Mouse (Mus musculus) MEL (cell line): ENCODE measurements around the gene Slc22a2. TPM values are rescaled to one million over a fixed set of nuclear protein-coding genes. Genes with fewer than 3 reads are reported as not detected.

Experiments used
- DNase-seq: peaks from one replicate; pipeline ENCODE4 v3.0.0; 2011; ENCODE audit warnings: low read depth, low spot score
- H3K27ac ChIP-seq: 2 replicates; pipeline ENCODE4 v1.5.1; 2012; ENCODE audit warnings: low read depth, mild to moderate bottlenecking, control low read depth, low read length, moderate library complexity; ENCODE audit not compliant: control insufficient read depth
- H3K27me3 ChIP-seq, 2 experiments: fragments of 150-350 bp in 1 of 2; sonication (generic) in 1 of 2; 2 replicates each; pipeline ENCODE4 v1.6.1; 2012; ENCODE audit warnings: low read length in 2 of 2, mild to moderate bottlenecking in 2 of 2, improper control_type of control experiment in 1 of 2, moderate library complexity in 1 of 2; ENCODE audit not compliant: insufficient read depth in 2 of 2, control insufficient read depth in 1 of 2
- H3K36me3 ChIP-seq, 2 experiments: 2 replicates each; pipeline ENCODE4 v1.6.1; 2012 to 2014; ENCODE audit warnings: low read length in 2 of 2, improper control_type of control experiment in 1 of 2, inconsistent platforms in 1 of 2, mild to moderate bottlenecking in 1 of 2; ENCODE audit not compliant: insufficient read depth in 2 of 2, control insufficient read depth in 1 of 2
- H3K4me1 ChIP-seq, 2 experiments: fragments of 150-350 bp in 1 of 2; sonication (generic) in 1 of 2; 2 replicates each; pipeline ENCODE4 v1.6.1; 2012; ENCODE audit warnings: low read length in 2 of 2, improper control_type of control experiment in 1 of 2, mild to moderate bottlenecking in 1 of 2; ENCODE audit not compliant: insufficient read depth in 2 of 2, control insufficient read depth in 1 of 2
- H3K4me3 ChIP-seq, 2 experiments: fragments of 150-350 bp in 1 of 2; sonication (generic) in 1 of 2; 2 replicates each; pipeline ENCODE4 v1.5.1; 2012; ENCODE audit warnings: low read depth in 2 of 2, low read length in 2 of 2, mild to moderate bottlenecking in 2 of 2, moderate library complexity in 2 of 2, control low read depth in 1 of 2, improper control_type of control experiment in 1 of 2; ENCODE audit not compliant: control insufficient read depth in 1 of 2, insufficient read depth in 1 of 2
- H3K79me2 ChIP-seq: 2 replicates; pipeline ENCODE4 v1.6.1; 2012; ENCODE audit warnings: mild to moderate bottlenecking, low read length, moderate library complexity; ENCODE audit not compliant: control insufficient read depth, poor library complexity, insufficient read depth
- H3K9ac ChIP-seq: 2 replicates; pipeline ENCODE4 v1.6.1; 2012; ENCODE audit warnings: low read depth, mild to moderate bottlenecking, control low read depth, low read length, moderate library complexity; ENCODE audit not compliant: control insufficient read depth, poor library complexity, severe bottlenecking
- H3K9me3 ChIP-seq: fragments of 150-350 bp; sonication (generic); replicated peaks from 2 replicates; pipeline ENCODE4 v1.6.1; 2012; ENCODE audit warnings: mild to moderate bottlenecking, low read length, improper control_type of control experiment, moderate library complexity; ENCODE audit not compliant: insufficient read depth
- BHLHE40 ChIP-seq: IDR thresholded peaks from 2 replicates; pipeline ENCODE4 v1.6.1; 2012; ENCODE audit warnings: low read depth, mild to moderate bottlenecking, inconsistent platforms, low read length, improper control_type of control experiment, borderline replicate concordance
- CHD1 ChIP-seq: IDR thresholded peaks from 2 replicates; pipeline ENCODE4 v1.6.1; 2012; ENCODE audit warnings: low read depth, mild to moderate bottlenecking, inconsistent platforms, low read length, improper control_type of control experiment
- CHD2 ChIP-seq: IDR thresholded peaks from 2 replicates; pipeline ENCODE4 v1.6.1; 2011; ENCODE audit warnings: low read length, improper control_type of control experiment
- EP300 ChIP-seq, 2 experiments: IDR thresholded peaks; 2 replicates each; pipeline ENCODE4 v1.6.1; 2011; ENCODE audit warnings: improper control_type of control experiment in 2 of 2, low read length in 2 of 2, low read depth in 1 of 2, mild to moderate bottlenecking in 1 of 2
- ETS1 ChIP-seq: IDR thresholded peaks from 2 replicates; pipeline ENCODE4 v1.6.1; 2012; ENCODE audit warnings: low read depth, mild to moderate bottlenecking, inconsistent platforms, low read length, improper control_type of control experiment, moderate library complexity
- HCFC1 ChIP-seq: IDR thresholded peaks from 2 replicates; pipeline ENCODE4 v1.6.1; 2012; ENCODE audit warnings: low read depth, mild to moderate bottlenecking, inconsistent platforms, low read length, improper control_type of control experiment, moderate library complexity
- JUND ChIP-seq: IDR thresholded peaks from 2 replicates; pipeline ENCODE4 v1.6.1; 2011; ENCODE audit warnings: low read depth, mild to moderate bottlenecking, improper control_type of control experiment, low read length
- MAZ ChIP-seq: IDR thresholded peaks from 2 replicates; pipeline ENCODE4 v1.6.1; 2012; ENCODE audit warnings: low read depth, mild to moderate bottlenecking, inconsistent platforms, low read length, improper control_type of control experiment
- MEF2A ChIP-seq: IDR thresholded peaks from 2 replicates; pipeline ENCODE4 v1.6.1; 2014; ENCODE audit warnings: low read depth, mild to moderate bottlenecking, inconsistent platforms, low read length, improper control_type of control experiment; ENCODE audit not compliant: poor library complexity, insufficient replicate concordance, severe bottlenecking; ENCODE audit errors: extremely low read depth
- MXI1 ChIP-seq: IDR thresholded peaks from 2 replicates; pipeline ENCODE4 v1.6.1; 2011; ENCODE audit warnings: mild to moderate bottlenecking, low read depth, low read length, improper control_type of control experiment
- NELFE ChIP-seq: IDR thresholded peaks from 2 replicates; pipeline ENCODE4 v1.6.1; 2011; ENCODE audit warnings: low read depth, low read length, improper control_type of control experiment
- POLR2AphosphoS2 ChIP-seq: IDR thresholded peaks from 2 replicates; pipeline ENCODE4 v1.6.1; 2011; ENCODE audit warnings: low read length, improper control_type of control experiment
- TBP ChIP-seq: IDR thresholded peaks from 2 replicates; pipeline ENCODE4 v1.8.0; 2011; ENCODE audit warnings: low read depth, low read length, improper control_type of control experiment
- TCF12 ChIP-seq: IDR thresholded peaks from 2 replicates; pipeline ENCODE4 v1.6.1; 2014; ENCODE audit warnings: low read depth, mild to moderate bottlenecking, inconsistent platforms, low read length, improper control_type of control experiment, moderate library complexity
- UBTF ChIP-seq: IDR thresholded peaks from 2 replicates; pipeline ENCODE4 v1.6.1; 2012; ENCODE audit warnings: low read depth, mild to moderate bottlenecking, inconsistent platforms, low read length, improper control_type of control experiment, moderate library complexity, borderline replicate concordance; ENCODE audit not compliant: insufficient read depth
- ZMIZ1 ChIP-seq: IDR thresholded peaks from 2 replicates; pipeline ENCODE4 v1.6.1; 2012; ENCODE audit warnings: low read depth, mild to moderate bottlenecking, inconsistent platforms, low read length, improper control_type of control experiment, moderate library complexity
- ZNF384 ChIP-seq: IDR thresholded peaks from 2 replicates; pipeline ENCODE4 v1.6.1; 2012; ENCODE audit warnings: low read depth, mild to moderate bottlenecking, inconsistent platforms, low read length, improper control_type of control experiment
- polyA plus RNA-seq, 2 experiments: library from polyadenylated mRNA; stranded (reverse) in 1 of 2; unstranded in 1 of 2; fragments of >175 nt in 1 of 2; fragments of >200 nt in 1 of 2; gene quantifications; 2 replicates each; pipeline versions ENCODE4 v1.2.1 to v1.2.4; 2012; ENCODE audit warnings: low replicate concordance in 2 of 2, low read depth in 1 of 2; ENCODE audit not compliant: insufficient read length in 2 of 2, insufficient read depth in 1 of 2, missing spikeins in 1 of 2
- total RNA-seq: library from RNA; depleted of rRNA; stranded (reverse); fragments of 300-350 nt; gene quantifications from 2 replicates; pipeline ENCODE4 v1.2.3, GENCODE M21; 2012; rRNA removed

The Slc22a2 gene
- total and polyA plus RNA-seq, 3 experiments: not detected

GRCm38 (mm10) chr17:12677139-12677538 is 93.2 kb downstream of the Slc22a2 start:
- peak; percentile 20 for DNase-seq
- no peaks in the 10 kb centered on the region for H3K4me1 ChIP-seq
- TF ChIP-seq MEF2A: no peak
- no peak for TF ChIP-seq CHD1
- no peak for TF ChIP-seq UBTF
- no peak for TF ChIP-seq ETS1
- TF ChIP-seq TBP: no peak
- no peak for TF ChIP-seq EP300 (IDR thresholded peaks at IDR 0.05; ENCODE audit: low read depth in 1 of 2, low read length in 2 of 2)
- no peak for TF ChIP-seq MXI1
- no peak for TF ChIP-seq JUND
- TF ChIP-seq ZMIZ1: no peak
- no peak for TF ChIP-seq BHLHE40
- no peak for TF ChIP-seq ZNF384
- TF ChIP-seq HCFC1: no peak
- no peak for TF ChIP-seq TCF12
- no peak for TF ChIP-seq POLR2AphosphoS2
- TF ChIP-seq MAZ: no peak
- no peak for TF ChIP-seq NELFE
- TF ChIP-seq CHD2: no peak
- TF ChIP-seq, all 39 proteins: peak for 0
- Histone ChIP-seq H3K36me3 (no peaks in the 10 kb centered on the region), H3K9ac (no peak overlapping the region), H3K9me3 (no peaks in the 10 kb centered on the region), H3K79me2 (no peaks in the 10 kb centered on the region), H3K27me3 (no peaks in the 10 kb centered on the region; a peak in 1 of 4 replicates), H3K4me3 (no peak overlapping the region), H3K27ac (no peak overlapping the region)

Other genes with a start within 250 kb of the Slc22a2 start
- gene Plg, start 205.5 kb upstream of the Slc22a2 start, total RNA-seq: not detected in 2 replicates
- gene Plg, start 205.5 kb upstream of the Slc22a2 start, polyA plus RNA-seq: not detected
- 31.5 and 56.0 TPM in 2 replicates for gene Slc22a3, start 76.4 kb upstream of the Slc22a2 start, total RNA-seq
- gene Slc22a3, start 76.4 kb upstream of the Slc22a2 start, polyA plus RNA-seq: 10 to 100 TPM in 1 of 2 experiments, not detected in 1; 87.7 TPM
- gene Slc22a1, start 91.7 kb downstream of the Slc22a2 start, total RNA-seq: not detected in 2 replicates
- gene Slc22a1, start 91.7 kb downstream of the Slc22a2 start, polyA plus RNA-seq: not detected
- 18.0 and 18.8 TPM in 2 replicates for gene Igf2r, start 185.5 kb downstream of the Slc22a2 start, total RNA-seq
- 10 to 100 TPM; 18.3 to 21.7 TPM for gene Igf2r, start 185.5 kb downstream of the Slc22a2 start, polyA plus RNA-seq